Mouse (Mus musculus) thymus, postnatal 14 days (tissue): ENCODE measurements around the gene Krtap28-10.

Source experiments
- DNase-seq: peaks from one replicate; pipeline ENCODE4 v3.0.0; 2021

Krtap28-10 gene

GRCm38 (mm10) chr1:83042380-83042779, at the start of gene Krtap28-10:
Gene Krtap28-10 (minus strand): TSS chr1:83042480.
- DNase-seq: no peak

- no peak for DNase-seq
Observed at GRCm38 (mm10) chr1:83091268-83091667, 49.0 kb upstream of the Krtap28-10 start.

GRCm38 (mm10) chr1:83084790-83085189, 42.5 kb upstream of the Krtap28-10 start:
- DNase-seq: no peak

GRCm38 (mm10) chr1:83077016-83077415, 34.7 kb upstream of the Krtap28-10 start:
- DNase-seq: no peak

- DNase-seq: peak; percentile 10
Observed at GRCm38 (mm10) chr1:83076190-83076917, 34.1 kb upstream of the Krtap28-10 start.

GRCm38 (mm10) chr1:83075526-83076189, 33.4 kb upstream of the Krtap28-10 start:
- DNase-seq: no peak

GRCm38 (mm10) chr1:83067205-83067604, 24.9 kb upstream of the Krtap28-10 start:
- DNase-seq: no peak

GRCm38 (mm10) chr1:83066577-83066976, 24.3 kb upstream of the Krtap28-10 start:
- no peak for DNase-seq

- DNase-seq: no peak
Observed at GRCm38 (mm10) chr1:83064851-83065250, 22.6 kb upstream of the Krtap28-10 start.

- DNase-seq: no peak
Observed at GRCm38 (mm10) chr1:83060643-83061042, 18.4 kb upstream of the Krtap28-10 start, which contains the start of gene Krtap28-13. Gene Krtap28-13 (plus strand): TSS chr1:83060930.

GRCm38 (mm10) chr1:83059278-83059677, 17.0 kb upstream of the Krtap28-10 start, which contains the start of gene A030005K14Rik:
Gene A030005K14Rik (minus strand): TSS chr1:83059378.
- DNase-seq: no peak

- DNase-seq: no peak
Observed at GRCm38 (mm10) chr1:83058481-83058880, 16.2 kb upstream of the Krtap28-10 start.

GRCm38 (mm10) chr1:83044882-83045427, 2.7 kb upstream of the Krtap28-10 start, which contains the start of gene Gm47969:
Gene Gm47969 (plus strand): TSS chr1:83044932.
- DNase-seq: no peak

GRCm38 (mm10) chr1:83039080-83039479, 3.2 kb downstream of the Krtap28-10 start:
- no peak for DNase-seq

- no peak for DNase-seq
Observed at GRCm38 (mm10) chr1:83038109-83038672, 4.1 kb downstream of the Krtap28-10 start, which contains the start of gene Slc19a3. Gene Slc19a3 (minus strand): TSS chr1:83038448.

GRCm38 (mm10) chr1:83036892-83037667, 5.2 kb downstream of the Krtap28-10 start:
- DNase-seq: no peak

- no peak for DNase-seq
Observed at GRCm38 (mm10) chr1:83034509-83034908, 7.8 kb downstream of the Krtap28-10 start.

GRCm38 (mm10) chr1:83032508-83032907, 9.8 kb downstream of the Krtap28-10 start:
- DNase-seq: no peak

- no peak for DNase-seq
Observed at GRCm38 (mm10) chr1:83031950-83032349, 10.3 kb downstream of the Krtap28-10 start.

GRCm38 (mm10) chr1:83016556-83016955, 25.7 kb downstream of the Krtap28-10 start:
- no peak for DNase-seq

- no peak for DNase-seq
Observed at GRCm38 (mm10) chr1:83015329-83015879, 26.9 kb downstream of the Krtap28-10 start.

GRCm38 (mm10) chr1:83014477-83014876, 27.8 kb downstream of the Krtap28-10 start:
- DNase-seq: no peak
